Mouse (Mus musculus) lung, adult 2 months (tissue): ENCODE data around the gene Trub2.

Experiments used
- CTCF ChIP-seq: fragments of 200-500 bp; IDR thresholded peaks from 2 replicates; pipeline ENCODE4 v1.5.1; 2011; ENCODE audit warnings: mild to moderate bottlenecking, low read length, control low read depth; ENCODE audit not compliant: insufficient read depth
- POLR2A ChIP-seq: fragments of 200-500 bp; IDR thresholded peaks from 2 replicates; pipeline ENCODE4 v1.6.1; 2011; ENCODE audit warnings: low read depth, mild to moderate bottlenecking, control low read depth, low read length, borderline replicate concordance; ENCODE audit errors: extremely low read depth

- TF ChIP-seq POLR2A = no peak
- no peak for TF ChIP-seq CTCF
These were observed 65.2 kb downstream of the Trub2 start for GRCm38 (mm10) chr2:29723132-29723531.
